Mouse (Mus musculus): ENCODE results near the gene Dusp5. TPM values are rescaled to one million over a fixed set of nuclear protein-coding genes. Genes with fewer than 3 reads are reported as not detected.
A peak's percentile ranks its signal among the peaks of the same experiment; 100 is the strongest.

The Dusp5 gene
- polyA plus RNA-seq, 1 experiment: 22.5 TPM

DNA sequence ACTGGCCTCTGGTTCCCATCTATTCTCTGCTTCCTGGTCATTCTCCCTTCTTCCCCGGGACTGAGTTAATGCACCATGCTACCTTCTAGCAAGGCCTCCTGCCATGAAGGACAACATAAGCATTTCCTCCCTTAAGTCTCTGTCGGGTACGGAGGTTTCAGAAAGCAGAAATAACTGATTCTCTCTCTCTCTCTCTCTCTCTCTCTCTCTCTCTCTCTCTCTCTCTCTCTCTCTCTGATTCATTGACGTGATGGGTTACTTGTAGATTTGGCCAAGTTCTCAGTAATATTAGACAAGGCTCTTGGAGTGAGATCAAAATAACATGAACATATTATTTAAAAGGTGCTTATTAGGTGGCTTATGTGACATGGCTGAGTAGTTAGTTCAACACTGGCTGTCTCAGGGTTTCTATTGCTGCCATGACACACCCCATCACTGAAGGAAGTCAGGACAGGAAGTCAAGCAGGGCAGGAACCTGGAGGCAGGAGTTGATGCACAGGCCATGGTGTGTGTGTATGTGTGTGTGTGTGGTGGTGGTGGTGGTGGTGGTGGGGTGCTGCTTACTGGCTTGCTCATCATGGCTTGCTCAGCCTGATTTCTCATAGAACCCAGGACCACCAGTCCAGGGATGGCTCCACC is 16.1 kb downstream of the Dusp5 start:
- H3K27me3 ChIP-seq (ENCODE audit: control insufficient read depth, insufficient read depth, insufficient read length): no peaks in the 10 kb centered on the region
- H3ac ChIP-seq (ENCODE audit: control insufficient read depth, insufficient read length, low read depth): no peak overlapping the region
- no peak overlapping the region for H3K4me3 ChIP-seq (ENCODE audit: insufficient read depth, poor library complexity, severe bottlenecking)
- H3K36me3 ChIP-seq (ENCODE audit: control insufficient read depth, insufficient read depth): peaks cover 35% of the 10 kb centered on the region
- peaks cover 1% of the 10 kb centered on the region for H3K79me3 ChIP-seq (ENCODE audit: low read depth)
- H3K79me2 ChIP-seq (ENCODE audit: control insufficient read depth, insufficient read depth): peaks cover 22% of the 10 kb centered on the region
- TF ChIP-seq MAX (IDR thresholded peaks at IDR 0.05) (no peak), CEBPB (IDR thresholded peaks at IDR 0.05; ENCODE audit: low read depth) (no peak), MYOD1 (IDR thresholded peaks at IDR 0.05; ENCODE audit: control insufficient read depth, insufficient read length, low read depth) (no peak), USF1 (IDR thresholded peaks at IDR 0.05; ENCODE audit: low read depth) (no peak), FOSL1 (IDR thresholded peaks at IDR 0.05; ENCODE audit: insufficient read depth, low read length, poor library complexity, severe bottlenecking) (no peak), MYOG (IDR thresholded peaks at IDR 0.05; ENCODE audit: control insufficient read depth, extremely low read depth, insufficient read length) (no peak), CTCF (IDR thresholded peaks at IDR 0.05; ENCODE audit: control insufficient read depth, insufficient read depth, insufficient read length) (no peak)

DNA sequence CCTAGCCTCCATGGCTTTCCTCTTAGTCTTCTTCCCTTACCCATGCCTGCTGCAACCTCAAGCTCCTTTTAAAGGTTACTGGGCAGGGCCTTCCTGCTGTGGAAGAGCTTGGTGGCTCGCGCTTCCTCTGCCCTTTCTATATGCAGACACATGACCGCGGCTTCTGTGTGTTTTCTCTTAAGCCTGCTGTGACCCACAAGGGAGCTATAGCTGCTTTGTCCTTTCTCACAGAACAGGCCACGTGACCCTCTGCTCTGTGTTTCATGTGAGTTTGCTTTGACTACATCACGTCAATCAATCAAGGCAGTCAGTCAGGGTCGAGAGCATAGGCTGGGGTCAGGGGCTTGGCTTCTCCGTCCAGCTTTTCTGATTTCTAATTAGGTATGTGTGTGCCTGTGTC is 18.7 kb downstream of the Dusp5 start:
- no peak overlapping the region for H3ac ChIP-seq (ENCODE audit: control insufficient read depth, insufficient read length, low read depth)
- no peak overlapping the region for H3K4me3 ChIP-seq (ENCODE audit: insufficient read depth, poor library complexity, severe bottlenecking)
- no peaks in the 10 kb centered on the region for H3K79me3 ChIP-seq (ENCODE audit: low read depth)
- TF ChIP-seq MAX (IDR thresholded peaks at IDR 0.05) (no peak), USF1 (IDR thresholded peaks at IDR 0.05; ENCODE audit: low read depth) (peak; percentile 9)
- no peaks in the 10 kb centered on the region for H3K27me3 ChIP-seq (ENCODE audit: control insufficient read depth, insufficient read depth, insufficient read length)
- H3K79me2 ChIP-seq (ENCODE audit: control insufficient read depth, insufficient read depth): peaks cover 3% of the 10 kb centered on the region
- H3K36me3 ChIP-seq (ENCODE audit: control insufficient read depth, insufficient read depth): peaks cover 9% of the 10 kb centered on the region

DNA sequence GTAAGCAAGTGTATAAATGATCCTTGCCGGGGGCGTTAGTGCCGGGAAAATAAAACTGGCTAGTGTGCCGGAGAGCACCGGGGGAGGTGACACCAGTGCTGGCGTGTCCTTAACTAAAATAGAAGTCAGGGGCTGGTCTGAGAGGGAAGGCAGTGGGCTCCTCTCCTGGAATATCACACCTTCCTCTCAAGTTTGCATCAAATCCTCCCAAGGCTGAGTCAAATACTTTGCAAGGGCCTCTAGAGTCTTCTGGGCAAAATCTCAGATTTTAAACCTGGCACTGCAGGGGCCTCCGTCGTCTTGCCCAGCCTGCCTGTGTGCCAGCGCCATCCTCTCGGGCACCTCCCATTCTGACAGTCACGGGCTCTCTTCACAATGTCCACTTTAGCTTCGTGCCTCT is 22.1 kb downstream of the Dusp5 start:
- TF ChIP-seq MAX (IDR thresholded peaks at IDR 0.05) (no peak), CEBPB (IDR thresholded peaks at IDR 0.05; ENCODE audit: low read depth) (no peak), MYOG (IDR thresholded peaks at IDR 0.05; ENCODE audit: control insufficient read depth, extremely low read depth, insufficient read length) (no peak), MYOD1 (IDR thresholded peaks at IDR 0.05; ENCODE audit: control insufficient read depth, insufficient read length, low read depth) (no peak), FOSL1 (IDR thresholded peaks at IDR 0.05; ENCODE audit: insufficient read depth, low read length, poor library complexity, severe bottlenecking) (no peak), CTCF (IDR thresholded peaks at IDR 0.05; ENCODE audit: control insufficient read depth, insufficient read depth, insufficient read length) (no peak), USF1 (IDR thresholded peaks at IDR 0.05; ENCODE audit: low read depth) (no peak)
- no peak overlapping the region for H3ac ChIP-seq (ENCODE audit: control insufficient read depth, insufficient read length, low read depth)
- H3K79me3 ChIP-seq (ENCODE audit: low read depth): no peaks in the 10 kb centered on the region
- H3K4me3 ChIP-seq (ENCODE audit: insufficient read depth, poor library complexity, severe bottlenecking): no peak overlapping the region
- no peaks in the 10 kb centered on the region for H3K27me3 ChIP-seq (ENCODE audit: control insufficient read depth, insufficient read depth, insufficient read length)
- no peaks in the 10 kb centered on the region for H3K79me2 ChIP-seq (ENCODE audit: control insufficient read depth, insufficient read depth)
- H3K36me3 ChIP-seq (ENCODE audit: control insufficient read depth, insufficient read depth): no peaks in the 10 kb centered on the region

DNA sequence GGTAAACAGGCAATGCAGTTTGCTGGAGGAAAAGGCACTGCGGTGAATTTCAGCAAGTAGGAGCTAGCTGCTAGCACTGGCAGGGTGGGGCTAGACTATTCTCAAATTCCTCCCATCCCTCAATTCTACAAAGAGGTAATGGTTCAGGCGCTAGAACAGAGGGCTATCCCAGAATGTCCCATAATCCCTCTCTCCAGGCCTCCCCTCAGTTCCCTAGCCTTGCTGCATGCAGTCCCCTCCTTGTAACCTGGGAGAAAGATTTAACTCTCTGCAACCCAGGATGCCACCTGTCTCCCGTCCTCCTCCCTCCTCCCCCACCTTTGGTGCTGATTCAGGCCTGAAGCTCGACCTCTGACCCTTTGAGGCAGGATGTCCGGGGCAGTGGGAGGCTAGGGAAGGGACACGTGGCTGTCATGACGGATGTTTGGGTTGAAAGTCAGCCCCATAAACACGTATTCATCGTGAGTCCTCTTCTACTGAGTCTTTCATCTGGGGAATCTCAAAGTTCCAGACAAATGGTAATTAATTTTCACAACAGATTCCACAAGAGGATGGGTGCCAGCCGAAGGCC is 23.4 kb downstream of the Dusp5 start:
- Histone ChIP-seq H3K79me2 (ENCODE audit: control insufficient read depth, insufficient read depth) (no peaks in the 10 kb centered on the region), H3ac (ENCODE audit: control insufficient read depth, insufficient read length, low read depth) (no peak overlapping the region), H3K79me3 (ENCODE audit: low read depth) (no peaks in the 10 kb centered on the region), H3K36me3 (ENCODE audit: control insufficient read depth, insufficient read depth) (no peaks in the 10 kb centered on the region), H3K4me3 (ENCODE audit: insufficient read depth, poor library complexity, severe bottlenecking) (no peak overlapping the region), H3K27me3 (ENCODE audit: control insufficient read depth, insufficient read depth, insufficient read length) (no peaks in the 10 kb centered on the region)
- TF ChIP-seq USF1 (IDR thresholded peaks at IDR 0.05; ENCODE audit: low read depth) (peak; percentile 61), MYOD1 (IDR thresholded peaks at IDR 0.05; ENCODE audit: control insufficient read depth, insufficient read length, low read depth) (peak; percentile 49), MYOG (IDR thresholded peaks at IDR 0.05; ENCODE audit: control insufficient read depth, extremely low read depth, insufficient read length) (no peak), CTCF (IDR thresholded peaks at IDR 0.05; ENCODE audit: control insufficient read depth, insufficient read depth, insufficient read length) (no peak), CEBPB (IDR thresholded peaks at IDR 0.05; ENCODE audit: low read depth) (no peak), MAX (IDR thresholded peaks at IDR 0.05) (no peak), FOSL1 (IDR thresholded peaks at IDR 0.05; ENCODE audit: insufficient read depth, low read length, poor library complexity, severe bottlenecking) (no peak)

DNA sequence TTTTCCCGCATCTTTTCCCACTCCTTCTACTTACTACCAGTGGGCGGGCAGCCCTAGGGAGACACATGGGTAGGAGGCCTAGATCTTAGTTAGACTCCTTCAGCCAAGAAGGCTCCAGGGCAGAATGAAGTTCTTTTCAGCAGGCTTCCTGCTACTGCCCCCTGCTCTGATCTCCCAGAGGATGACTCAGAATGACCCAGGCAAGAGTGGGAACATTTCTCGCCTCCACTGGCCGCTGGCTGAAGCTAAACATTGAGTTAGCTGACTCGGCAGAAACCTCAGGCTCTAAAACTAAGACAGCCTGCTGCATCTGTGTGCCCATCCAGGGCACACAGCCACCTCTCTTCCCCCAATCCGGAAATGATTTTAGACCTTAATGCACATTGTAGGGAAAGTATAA is 23.9 kb downstream of the Dusp5 start:
- Histone ChIP-seq H3K36me3 (ENCODE audit: control insufficient read depth, insufficient read depth) (no peaks in the 10 kb centered on the region), H3ac (ENCODE audit: control insufficient read depth, insufficient read length, low read depth) (no peak overlapping the region), H3K79me3 (ENCODE audit: low read depth) (no peaks in the 10 kb centered on the region), H3K27me3 (ENCODE audit: control insufficient read depth, insufficient read depth, insufficient read length) (no peaks in the 10 kb centered on the region), H3K79me2 (ENCODE audit: control insufficient read depth, insufficient read depth) (no peaks in the 10 kb centered on the region), H3K4me3 (ENCODE audit: insufficient read depth, poor library complexity, severe bottlenecking) (no peak overlapping the region)
- TF ChIP-seq MYOG (IDR thresholded peaks at IDR 0.05; ENCODE audit: control insufficient read depth, extremely low read depth, insufficient read length) (no peak), CEBPB (IDR thresholded peaks at IDR 0.05; ENCODE audit: low read depth) (no peak), FOSL1 (IDR thresholded peaks at IDR 0.05; ENCODE audit: insufficient read depth, low read length, poor library complexity, severe bottlenecking) (no peak), MYOD1 (IDR thresholded peaks at IDR 0.05; ENCODE audit: control insufficient read depth, insufficient read length, low read depth) (no peak), MAX (IDR thresholded peaks at IDR 0.05) (no peak), CTCF (IDR thresholded peaks at IDR 0.05; ENCODE audit: control insufficient read depth, insufficient read depth, insufficient read length) (no peak), USF1 (IDR thresholded peaks at IDR 0.05; ENCODE audit: low read depth) (no peak)

DNA sequence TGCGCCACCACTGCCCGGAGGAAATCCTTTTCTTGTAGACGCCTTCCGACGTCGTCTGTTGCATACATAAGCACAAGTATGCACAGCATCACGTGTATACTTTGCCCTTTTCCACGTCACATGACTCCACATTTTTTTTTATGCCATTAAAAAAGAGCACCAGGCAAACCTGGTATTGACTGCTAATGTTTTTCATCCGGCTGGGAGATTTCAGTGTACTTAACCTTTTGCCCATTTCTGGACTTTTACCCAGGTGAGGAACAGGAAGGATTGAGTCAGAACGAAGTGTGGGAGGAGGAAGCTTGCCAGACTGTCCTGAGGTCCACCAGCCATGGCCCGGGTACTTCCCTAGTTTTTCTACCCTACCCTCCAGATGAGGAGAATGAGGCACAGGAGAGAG is 25.5 kb downstream of the Dusp5 start:
- TF ChIP-seq MYOD1 (IDR thresholded peaks at IDR 0.05; ENCODE audit: control insufficient read depth, insufficient read length, low read depth) (no peak), MAX (IDR thresholded peaks at IDR 0.05) (no peak), MYOG (IDR thresholded peaks at IDR 0.05; ENCODE audit: control insufficient read depth, extremely low read depth, insufficient read length) (no peak), CTCF (IDR thresholded peaks at IDR 0.05; ENCODE audit: control insufficient read depth, insufficient read depth, insufficient read length) (no peak), CEBPB (IDR thresholded peaks at IDR 0.05; ENCODE audit: low read depth) (no peak), FOSL1 (IDR thresholded peaks at IDR 0.05; ENCODE audit: insufficient read depth, low read length, poor library complexity, severe bottlenecking) (no peak), USF1 (IDR thresholded peaks at IDR 0.05; ENCODE audit: low read depth) (no peak)
- no peaks in the 10 kb centered on the region for H3K27me3 ChIP-seq (ENCODE audit: control insufficient read depth, insufficient read depth, insufficient read length)
- no peak overlapping the region for H3ac ChIP-seq (ENCODE audit: control insufficient read depth, insufficient read length, low read depth)
- H3K79me3 ChIP-seq (ENCODE audit: low read depth): no peaks in the 10 kb centered on the region
- no peaks in the 10 kb centered on the region for H3K79me2 ChIP-seq (ENCODE audit: control insufficient read depth, insufficient read depth)
- H3K36me3 ChIP-seq (ENCODE audit: control insufficient read depth, insufficient read depth): no peaks in the 10 kb centered on the region
- no peak overlapping the region for H3K4me3 ChIP-seq (ENCODE audit: insufficient read depth, poor library complexity, severe bottlenecking)
